In genomic region chr4:148859415-148859814, GRCm38 (mm10) we compare ENCODE assay signal across 8 mouse cellular contexts. TPM values are rescaled to one million over a fixed set of nuclear protein-coding genes. Genes with fewer than 3 reads are reported as not detected.
DNase-seq lines count a peak whose midpoint lies in the region; ATAC-seq and TF ChIP-seq lines count a peak whose summit lies in the region.

No protein-coding gene starts in this region.

- H3K9ac ChIP-seq in heart, embryonic 11.5 days (ENCODE audit: low read depth, low read length): no peak overlapping the region
- H3K9ac ChIP-seq in liver, embryonic 13.5 days: no peak overlapping the region

- H3K27ac ChIP-seq in heart, embryonic 11.5 days (ENCODE audit: low read depth, low read length): no peak overlapping the region
- peak overlapping the region; percentile 87 for H3K27ac ChIP-seq in hindbrain, embryonic 10.5 days
- no peak overlapping the region for H3K27ac ChIP-seq in liver, embryonic 13.5 days

- intact Hi-C loops in heart, postnatal 10 days (cut with DNase I): no loop called here

- H3K9me3 ChIP-seq in heart, embryonic 11.5 days (replicated peaks; ENCODE audit: control insufficient read depth, low read length): no peaks in the 10 kb centered on the region
- no peaks in the 10 kb centered on the region for H3K9me3 ChIP-seq in E14TG2a.4 (ENCODE audit: low read length)
- no peaks in the 10 kb centered on the region for H3K9me3 ChIP-seq in hindbrain, embryonic 10.5 days
- H3K9me3 ChIP-seq in liver, embryonic 13.5 days (replicated peaks): no peaks in the 10 kb centered on the region

- H3K4me3 ChIP-seq in heart, embryonic 11.5 days (ENCODE audit: low read depth, low read length): peak overlapping the region; percentile 34
- peak overlapping the region; percentile 72 for H3K4me3 ChIP-seq in E14TG2a.4 (replicated peaks; ENCODE audit: low read length)
- H3K4me3 ChIP-seq in hindbrain, embryonic 10.5 days: peak overlapping the region; percentile 48
- no peak overlapping the region for H3K4me3 ChIP-seq in liver, embryonic 13.5 days (replicated peaks)

- no peak for TF ChIP-seq CTCF in E14TG2a.4 (conservative IDR thresholded peaks at IDR 0.05; ENCODE audit: low read length)

- H3K27me3 ChIP-seq in heart, embryonic 11.5 days (ENCODE audit: control insufficient read depth, insufficient read depth, low read length): peaks cover 18% of the 10 kb centered on the region
- peaks cover 31% of the 10 kb centered on the region for H3K27me3 ChIP-seq in E14TG2a.4 (ENCODE audit: insufficient read depth, low read length)
- peaks cover 95% of the 10 kb centered on the region for H3K27me3 ChIP-seq in hindbrain, embryonic 10.5 days (ENCODE audit: insufficient read depth, poor library complexity, severe bottlenecking)
- H3K27me3 ChIP-seq in liver, embryonic 13.5 days: peaks cover 52% of the 10 kb centered on the region

- DNase-seq in heart, postnatal 10 days: no peak
- DNase-seq in hindbrain, embryonic 10.5 days (ENCODE audit: low spot score): no peak
- DNase-seq in liver, embryonic 13.5 days: no peak
- no peak for DNase-seq in cerebellum, adult 9-10 months
- no peak for DNase-seq in MN1 (ENCODE audit: low spot score)

- ATAC-seq in heart, embryonic 11.5 days (replicated peaks; ENCODE audit: insufficient number of reproducible peaks, low FRiP score, low TSS enrichment): no peak
- no peak for ATAC-seq in liver, embryonic 13.5 days (ENCODE audit: low read depth)
- ATAC-seq in inflammation-experienced regulatory T-cells, adult 6 months: no peak

- no peaks in the 10 kb centered on the region for H3K36me3 ChIP-seq in heart, embryonic 11.5 days (ENCODE audit: control insufficient read depth, insufficient read depth, low read length)
- no peaks in the 10 kb centered on the region for H3K36me3 ChIP-seq in E14TG2a.4 (ENCODE audit: insufficient read depth, low read length)
- H3K36me3 ChIP-seq in hindbrain, embryonic 10.5 days: no peaks in the 10 kb centered on the region
- H3K36me3 ChIP-seq in liver, embryonic 13.5 days: no peaks in the 10 kb centered on the region

- H3K4me2 ChIP-seq in heart, embryonic 11.5 days: peak overlapping the region; percentile 65
- H3K4me2 ChIP-seq in liver, embryonic 13.5 days: 0 out of 2 replicates have a peak overlapping the region, but pooled peaks have one; percentile 26

- peaks cover 37% of the 10 kb centered on the region for H3K4me1 ChIP-seq in heart, embryonic 11.5 days (ENCODE audit: control insufficient read depth, insufficient read depth, low read length)
- peaks cover 67% of the 10 kb centered on the region for H3K4me1 ChIP-seq in E14TG2a.4 (replicated peaks; ENCODE audit: low read depth, low read length)
- H3K4me1 ChIP-seq in hindbrain, embryonic 10.5 days (replicated peaks): peaks cover 76% of the 10 kb centered on the region
- H3K4me1 ChIP-seq in liver, embryonic 13.5 days (replicated peaks): no peaks in the 10 kb centered on the region

- 44% methylated on average over 7 of the region's 7 CpGs for WGBS in heart, embryonic 11.5 days (ENCODE audit: insufficient replicate concordance)
- WGBS in hindbrain, embryonic 10.5 days: 42% methylated on average over 7 of the region's 7 CpGs
- WGBS in liver, embryonic 13.5 days (ENCODE audit: insufficient replicate concordance): 48% methylated on average over 7 of the region's 7 CpGs

RNA-seq across cellular contexts. Expression of gene Casz1, which starts 55.2 kb away (rescaled TPM):
- polyA plus RNA-seq in heart, embryonic 11.5 days (2014; fragmentation: Nextera tagmentation; extraction: Ambion mirVana): 15.1 and 19.9 TPM in 2 replicates
- 10 to 100 TPM; 64.7 to 67.2 TPM for total RNA-seq in heart, postnatal 10 days (2021)
- polyA plus RNA-seq in hindbrain, embryonic 10.5 days (2016; fragmentation: Nextera tagmentation; extraction: Ambion mirVana): 13.8 and 14.4 TPM in 2 replicates
- 0.39 and 0.45 TPM in 2 replicates for polyA plus RNA-seq in liver, embryonic 13.5 days (2015; fragmentation: Nextera tagmentation; extraction: Ambion mirVana)
- polyA plus RNA-seq in inflammation-experienced regulatory T-cells, adult 6 months (2017; shearing (Covaris generic)): 1 to 10 TPM in 1 of 3 experiments, under 1 TPM in 2; 0.58 to 1.8 (median 0.80) TPM
